25 mouse cellular contexts compared by ENCODE assay signal in the genomic region with DNA sequence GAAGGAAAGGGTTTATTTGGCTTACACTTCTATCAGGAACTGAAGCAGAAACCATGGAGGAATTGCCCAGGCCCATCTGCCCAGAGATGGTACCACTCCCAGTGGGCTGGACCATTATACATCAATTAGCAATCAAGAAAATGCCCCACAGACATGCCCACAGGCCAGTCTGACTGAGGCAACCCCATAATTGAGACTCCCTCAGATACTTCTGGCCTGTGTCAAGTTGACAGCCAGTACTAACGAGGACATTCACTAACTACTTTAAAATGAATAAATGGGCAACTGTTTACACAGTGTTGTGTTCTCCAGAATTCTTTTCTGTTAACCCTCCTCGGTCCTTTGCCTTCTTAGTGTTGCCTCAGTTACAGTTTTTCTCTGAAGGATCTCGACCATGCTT.
"Had no signal": no experiment of that assay in that cellular context is flagged by ENCODE, and none has a peak within 500 bp of the region (broad histone marks: within the 10 kb centered on the region; RNA-seq: fewer than 3 reads in every experiment).

No protein-coding gene starts in this region.

- H3K27ac ChIP-seq: gastrocnemius, adult 2 months; heart, embryonic 10.5 days; hindbrain, embryonic 10.5 days; hindbrain, embryonic 12.5 days; hindbrain, embryonic 14.5 days; layer of hippocampus, adult 2 months; limb, embryonic 13.5 days; limb, embryonic 15.5 days; liver, embryonic 12.5 days had no signal

- H3K9me3 ChIP-seq: heart, embryonic 10.5 days; heart, embryonic 12.5 days; hindbrain, embryonic 10.5 days; hindbrain, embryonic 12.5 days; limb, embryonic 13.5 days; limb, embryonic 15.5 days; liver, embryonic 12.5 days had no signal

- H3K36me3 ChIP-seq: hindbrain, embryonic 10.5 days; hindbrain, embryonic 12.5 days; limb, embryonic 13.5 days; limb, embryonic 15.5 days; liver, embryonic 12.5 days had no signal

- H3K27me3 ChIP-seq: heart, embryonic 12.5 days; hindbrain, embryonic 12.5 days; limb, embryonic 13.5 days; limb, embryonic 15.5 days; liver, embryonic 12.5 days had no signal

- H3K9ac ChIP-seq: heart, embryonic 12.5 days; hindbrain, embryonic 12.5 days; hindbrain, embryonic 14.5 days; limb, embryonic 13.5 days; limb, embryonic 15.5 days; liver, embryonic 12.5 days had no signal

- H3K4me3 ChIP-seq: gastrocnemius, adult 2 months; heart, embryonic 10.5 days; heart, embryonic 12.5 days; hindbrain, embryonic 10.5 days; hindbrain, embryonic 12.5 days; layer of hippocampus, adult 2 months; limb, embryonic 13.5 days; limb, embryonic 15.5 days; liver, embryonic 12.5 days had no signal

- H3K4me2 ChIP-seq: heart, embryonic 12.5 days; hindbrain, embryonic 12.5 days; hindbrain, embryonic 14.5 days; limb, embryonic 13.5 days; limb, embryonic 15.5 days; liver, embryonic 12.5 days had no signal

- ATAC-seq: hindbrain, embryonic 16.5 days; intestine, embryonic 16.5 days; liver, embryonic 12.5 days had no signal

- DNase-seq: gastrocnemius, adult 2 months; gastrocnemius, postnatal 10 days; gastrocnemius, postnatal 25 days; heart, adult 18-20 months; heart, postnatal 10 days; heart, postnatal 4 days; kidney, adult 11 months; kidney, adult 2 months; kidney, adult 9 months; kidney, postnatal 10 days; kidney, postnatal 25 days; kidney, postnatal 4 days; layer of hippocampus, postnatal 36 days; left cerebral cortex, postnatal 4 days had no signal
